Mouse (Mus musculus) stomach, embryonic 14.5 days (tissue): ENCODE results near the gene Idua. TPM values are rescaled to one million over a fixed set of nuclear protein-coding genes. Genes with fewer than 3 reads are reported as not detected.

ENCODE experiments used
- polyA plus RNA-seq: library from polyadenylated mRNA; unstranded; fragments of >200 nt; fragmentation: Nextera tagmentation; extraction: Ambion mirVana; gene quantifications from 2 replicates; pipeline ENCODE4 v1.2.1, GENCODE M21; 2014

Gene Idua
- polyA plus RNA-seq, 1 experiment from 2014 or later = 18.0 TPM

Other genes with a start within 250 kb of the Idua start
- gene Atp5k, start 225.9 kb upstream of the Idua start, polyA plus RNA-seq = 402 and 448 TPM in 2 replicates
- 0.29 and 0.54 TPM in 2 replicates for gene Mfsd7a, start 211.4 kb upstream of the Idua start, polyA plus RNA-seq
- gene Pcgf3, start 199.1 kb upstream of the Idua start, polyA plus RNA-seq = 27.2 and 34.0 TPM in 2 replicates
- gene Cplx1, start 110.3 kb upstream of the Idua start, polyA plus RNA-seq = 4.2 and 4.7 TPM in 2 replicates
- gene Gak, start 30.6 kb upstream of the Idua start, polyA plus RNA-seq = 49.9 and 50.4 TPM in 2 replicates
- gene Tmem175, start 30.6 kb upstream of the Idua start, polyA plus RNA-seq = 34.3 and 35.2 TPM in 2 replicates
- 9.1 and 11.6 TPM in 2 replicates for gene Dgkq, start 9.3 kb downstream of the Idua start, polyA plus RNA-seq
- gene Slc26a1, start 15.2 kb downstream of the Idua start, polyA plus RNA-seq = 1.1 and 1.9 TPM in 2 replicates
- 13.0 and 17.1 TPM in 2 replicates for gene Fgfrl1, start 32.1 kb downstream of the Idua start, polyA plus RNA-seq
- gene Rnf212, start 114.7 kb downstream of the Idua start, polyA plus RNA-seq = not detected in 2 replicates
- not detected in 2 replicates for gene Tmed11, start 135.0 kb downstream of the Idua start, polyA plus RNA-seq
- not detected in 2 replicates for gene Vmn2r8, start 148.5 kb downstream of the Idua start, polyA plus RNA-seq
- gene Vmn2r9, start 192.3 kb downstream of the Idua start, polyA plus RNA-seq = not detected in 2 replicates